Mouse (Mus musculus) spleen, adult 2 months (tissue): ENCODE results near the gene Gm48551. TPM values are rescaled to one million over a fixed set of nuclear protein-coding genes. Genes with fewer than 3 reads are reported as not detected.

Source experiments
- DNase-seq, 2 experiments: peaks; one replicate each; pipeline versions ENCODE4 v3.0.0 to v3.0.0-alpha.2; 2012 to 2021; ENCODE audit warnings: low spot score in 2 of 2, low read depth in 1 of 2
- H3K27ac ChIP-seq: fragments of 200-500 bp; 2 replicates; pipeline ENCODE4 v1.5.1; 2012; ENCODE audit warnings: low read length, inconsistent platforms; ENCODE audit not compliant: insufficient read depth
- H3K27me3 ChIP-seq: fragments of 200-500 bp; 2 replicates; pipeline ENCODE4 v1.6.1; 2012; ENCODE audit warnings: mild to moderate bottlenecking, moderate library complexity, low read length, inconsistent platforms; ENCODE audit not compliant: control insufficient read depth, insufficient read depth
- H3K36me3 ChIP-seq: fragments of 200-500 bp; 2 replicates; pipeline ENCODE4 v1.6.1; 2012; ENCODE audit warnings: mild to moderate bottlenecking, low read length, inconsistent platforms; ENCODE audit not compliant: control insufficient read depth, insufficient read depth
- H3K4me1 ChIP-seq: fragments of 200-500 bp; 2 replicates; pipeline ENCODE4 v1.6.1; 2011; ENCODE audit warnings: inconsistent platforms; ENCODE audit not compliant: control insufficient read depth, insufficient read depth, insufficient read length
- H3K4me3 ChIP-seq: fragments of 200-500 bp; 2 replicates; pipeline ENCODE4 v1.5.1; 2011; ENCODE audit warnings: mild to moderate bottlenecking, inconsistent platforms; ENCODE audit not compliant: insufficient read depth, insufficient read length; ENCODE audit errors: extremely low read depth
- CTCF ChIP-seq: fragments of 200-500 bp; IDR thresholded peaks from 2 replicates; pipeline ENCODE4 v1.5.1; 2011; ENCODE audit warnings: mild to moderate bottlenecking, inconsistent platforms; ENCODE audit not compliant: insufficient read depth, insufficient read length, insufficient replicate concordance; ENCODE audit errors: extremely low read depth
- POLR2A ChIP-seq: fragments of 200-500 bp; IDR thresholded peaks from 2 replicates; pipeline ENCODE4 v1.6.1; 2011; ENCODE audit warnings: low read depth, low read length, inconsistent platforms
- WGBS: fragments of 180-500 bp; shearing (Covaris S2); methylation state at CpG from one replicate; pipeline ENCODE4 v1.1.7; 2018; 5-methylcytosine and 5-hydroxymethylcytosine counted together
- polyA plus RNA-seq: library from polyadenylated mRNA; depleted of rRNA; stranded (reverse); fragments of >200 nt; gene quantifications from 2 replicates; pipeline ENCODE4 v1.2.3, GENCODE M21; 2012

Gm48551 gene
- polyA plus RNA-seq, 1 experiment = 2.3 TPM

DNA sequence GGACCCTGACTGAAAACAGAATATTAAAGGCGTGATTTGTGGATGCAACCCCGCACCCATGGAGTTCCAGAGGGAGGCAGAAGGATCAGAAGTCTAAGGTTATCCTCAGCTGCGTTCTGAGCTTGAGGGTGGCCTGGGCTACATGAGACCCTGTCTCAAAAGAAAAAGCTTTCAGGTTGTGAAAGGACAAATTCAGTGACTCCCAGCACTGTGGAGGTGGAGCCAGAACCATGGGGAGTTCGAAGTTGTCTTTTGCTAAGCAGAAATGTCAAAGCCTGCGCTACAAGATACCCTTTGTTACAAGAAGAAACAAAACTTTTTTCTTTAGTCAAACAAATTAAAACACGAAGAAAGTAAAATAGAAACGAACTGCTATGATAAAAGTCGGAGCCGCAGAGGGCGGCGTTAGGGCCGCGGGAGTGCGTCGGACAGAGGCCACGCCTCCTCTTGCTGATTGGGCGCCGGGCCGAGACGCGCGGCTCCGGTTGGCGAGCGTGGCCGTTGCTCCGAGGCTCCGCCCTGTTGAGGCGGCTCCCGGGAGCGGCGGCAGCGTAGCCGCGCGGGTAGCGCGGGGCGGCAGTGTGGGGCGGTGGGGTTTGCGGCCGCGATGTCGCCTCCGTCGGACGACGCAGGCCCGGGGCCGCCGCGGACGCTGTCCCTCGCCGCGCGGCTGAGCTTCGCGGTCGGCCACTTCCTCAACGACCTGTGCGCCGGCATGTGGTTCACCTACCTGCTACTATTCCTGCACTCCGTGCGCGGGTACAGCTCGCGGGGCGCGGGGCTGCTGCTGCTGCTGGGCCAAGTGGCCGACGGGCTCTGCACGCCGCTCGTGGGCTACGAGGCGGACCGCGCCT is 27.0 kb upstream of the Gm48551 start, which contains the start of gene Mfsd12:
Gene Mfsd12, plus strand, starts transcription at position 501 of the 854 bp plus-strand sequence.
- Histone ChIP-seq H3K27me3 (no peaks in the 10 kb centered on the region), H3K4me1 (peaks cover 19% of the 10 kb centered on the region; the same call in 1 of the 2 replicates), H3K27ac (peak within 1 kb of the TSS; percentile 39), H3K4me3 (peak within 1 kb of the TSS; percentile 70), H3K36me3 (no peaks in the 10 kb centered on the region)
- no peak for TF ChIP-seq CTCF
- peak; percentile 46; the same call in 1 of the 2 replicates for TF ChIP-seq POLR2A
- DNase-seq = peak; percentile 64 to 88
- WGBS = 2% methylated on average over 75 of the region's 79 CpGs

DNA sequence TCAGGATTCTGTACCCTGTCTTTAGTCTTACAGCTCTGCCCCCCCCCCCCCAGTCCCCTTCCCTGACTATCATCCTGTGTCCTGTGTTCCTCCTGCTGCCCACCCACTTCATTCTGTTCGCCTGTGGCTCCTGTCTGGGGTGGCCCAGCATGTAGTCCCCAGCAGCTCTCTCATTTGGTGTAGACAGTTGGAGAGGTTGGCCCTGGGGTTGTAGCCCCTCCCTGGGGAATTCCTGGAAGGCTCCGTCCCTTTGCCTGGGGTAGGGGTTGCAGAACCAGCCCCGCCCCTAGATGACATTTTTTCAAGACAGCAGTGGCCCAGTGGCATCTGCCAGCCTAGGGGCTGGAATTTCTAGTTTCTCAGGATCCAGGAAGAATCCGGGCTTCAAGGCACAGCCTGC is 26.1 kb upstream of the Gm48551 start:
- Histone ChIP-seq H3K4me3 (peak overlapping the region; percentile 70), H3K27ac (no peak overlapping the region), H3K27me3 (no peaks in the 10 kb centered on the region), H3K36me3 (no peaks in the 10 kb centered on the region), H3K4me1 (peaks cover 19% of the 10 kb centered on the region; the same call in 1 of the 2 replicates)
- TF ChIP-seq CTCF = no peak
- no peak for TF ChIP-seq POLR2A
- DNase-seq = no peak
- whole genome bisulfite sequencing = 25% methylated on average over 4 of the region's 4 CpGs

GRCm38 (mm10) chr10:81358841-81359240 is 25.4 kb upstream of the Gm48551 start:
- DNase-seq = no peak
- no peak overlapping the region; the same call in 1 of the 2 replicates for H3K27ac ChIP-seq
- H3K27me3 ChIP-seq = no peaks in the 10 kb centered on the region
- TF ChIP-seq CTCF (no peak), POLR2A (no peak)
- H3K4me3 ChIP-seq = peak overlapping the region; percentile 14; the same call in 1 of the 2 replicates
- H3K4me1 ChIP-seq = peaks cover 19% of the 10 kb centered on the region
- no peaks in the 10 kb centered on the region; the same call in 1 of the 2 replicates for H3K36me3 ChIP-seq
- 36% methylated on average over 1 of the region's 1 CpGs for WGBS

GRCm38 (mm10) chr10:81360721-81361120 is 23.5 kb upstream of the Gm48551 start:
- Histone ChIP-seq H3K4me1 (peaks cover 19% of the 10 kb centered on the region), H3K27me3 (no peaks in the 10 kb centered on the region), H3K27ac (no peak overlapping the region), H3K4me3 (no peak overlapping the region), H3K36me3 (no peaks in the 10 kb centered on the region; the same call in 1 of the 2 replicates)
- no peak for DNase-seq
- 87% methylated on average over 8 of the region's 8 CpGs for WGBS
- TF ChIP-seq CTCF (no peak), POLR2A (no peak)

DNA sequence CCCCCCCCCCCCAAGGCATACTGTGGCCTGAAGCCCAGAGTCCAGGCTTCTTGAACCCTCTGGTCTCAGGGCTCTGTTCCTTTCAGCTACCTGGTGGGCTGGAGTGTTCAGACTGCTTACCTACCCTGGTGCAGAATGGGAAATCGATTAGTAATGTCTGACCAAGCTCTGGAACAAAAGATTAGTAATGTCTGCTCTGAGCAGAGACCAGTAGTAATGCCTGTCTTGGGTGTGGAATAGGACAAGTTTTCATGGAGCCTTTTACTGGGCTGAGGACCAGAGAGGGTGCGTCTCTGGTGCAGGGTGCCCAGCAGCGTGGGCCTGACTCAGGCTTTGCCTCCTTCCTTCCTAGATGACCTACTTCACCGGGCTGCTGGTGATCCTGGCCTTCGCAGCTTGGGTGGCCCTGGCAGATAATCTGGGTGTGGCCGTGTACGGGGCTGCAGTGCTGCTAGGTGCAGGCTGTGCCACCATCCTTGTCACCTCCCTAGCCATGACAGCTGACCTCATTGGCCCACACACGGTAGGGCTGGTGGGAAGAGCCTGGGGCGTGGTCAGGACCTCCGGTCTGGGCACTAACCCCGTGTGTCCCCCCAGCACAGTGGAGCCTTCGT is 21.8 kb upstream of the Gm48551 start:
- Histone ChIP-seq H3K4me3 (no peak overlapping the region), H3K27me3 (no peaks in the 10 kb centered on the region), H3K4me1 (peaks cover 12% of the 10 kb centered on the region), H3K36me3 (peaks cover 7% of the 10 kb centered on the region), H3K27ac (no peak overlapping the region; the same call in 1 of the 2 replicates)
- no peak for DNase-seq
- no peak for TF ChIP-seq POLR2A
- TF ChIP-seq CTCF = no peak
- WGBS = 83% methylated on average over 12 of the region's 12 CpGs

- no peak for TF ChIP-seq POLR2A
- TF ChIP-seq CTCF = no peak
- no peak for DNase-seq
- no peak overlapping the region for H3K4me3 ChIP-seq
- no peaks in the 10 kb centered on the region for H3K27me3 ChIP-seq
- no peak overlapping the region for H3K27ac ChIP-seq
- 96% methylated on average over 54 of the region's 54 CpGs for WGBS
- peaks cover 19% of the 10 kb centered on the region for H3K36me3 ChIP-seq
- peaks cover under 1% of the 10 kb centered on the region for H3K4me1 ChIP-seq
These were observed 20.6 kb upstream of the Gm48551 start for GRCm38 (mm10) chr10:81363436-81364346.
